In the genomic region with DNA sequence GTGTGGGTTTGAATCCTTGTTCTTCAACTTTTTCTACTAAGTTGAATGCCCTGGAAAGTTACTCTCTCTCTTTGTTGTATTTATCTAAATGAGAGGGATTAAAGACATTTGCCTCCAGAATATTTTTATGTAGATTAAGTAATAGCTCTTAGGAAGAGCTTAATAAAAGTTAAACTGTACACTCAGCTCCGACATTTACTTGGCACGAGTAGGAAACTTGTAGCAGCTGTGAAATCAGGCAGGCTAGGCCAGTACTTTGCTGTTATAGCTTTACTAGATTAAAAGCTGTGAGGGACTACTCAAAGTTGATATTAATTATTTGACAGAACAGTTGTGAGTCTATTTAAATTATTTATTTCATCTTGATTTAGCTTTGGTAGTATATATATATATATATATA, we compare ENCODE assay signal across 25 mouse cellular contexts. TPM values are rescaled to one million over a fixed set of nuclear protein-coding genes. Genes with fewer than 3 reads are reported as not detected.
DNase-seq lines count a peak whose midpoint lies in the region; ATAC-seq and TF ChIP-seq lines count a peak whose summit lies in the region.
"Had no signal": no experiment of that assay in that cellular context is flagged by ENCODE, and none has a peak within 500 bp of the region (broad histone marks: within the 10 kb centered on the region; RNA-seq: fewer than 3 reads in every experiment).

No protein-coding gene starts in this region.

- no peak for TF ChIP-seq CTCF in kidney, adult 2 months (conservative IDR thresholded peaks at IDR 0.05; ENCODE audit: insufficient read depth, insufficient read length, low read depth, low read length)

- peak overlapping the region; percentile 29; the same call in 1 of the 2 replicates for H3K27ac ChIP-seq in heart, embryonic 16.5 days (ENCODE audit: low read length)
- H3K27ac ChIP-seq in kidney, adult 2 months (ENCODE audit: insufficient read depth, low read depth, low read length) = no peak overlapping the region
- H3K27ac ChIP-seq in lung, embryonic 15.5 days = peak overlapping the region; percentile 59; the same call in 1 of the 2 replicates
- H3K27ac ChIP-seq: embryonic facial prominence, embryonic 10.5 days; forebrain, embryonic 13.5 days; gastrocnemius, adult 2 months; hindbrain, embryonic 12.5 days had no signal

- intact Hi-C loops in heart, postnatal 25 days (cut with DNase I) = no loop called here

- H3K4me3 ChIP-seq in heart, embryonic 16.5 days (ENCODE audit: low read length) = no peak overlapping the region
- H3K4me3 ChIP-seq in kidney, adult 2 months (ENCODE audit: insufficient read depth, low read depth, low read length) = no peak overlapping the region
- no peak overlapping the region for H3K4me3 ChIP-seq in lung, embryonic 15.5 days
- H3K4me3 ChIP-seq: embryonic facial prominence, embryonic 10.5 days; forebrain, embryonic 13.5 days; gastrocnemius, adult 2 months; hindbrain, embryonic 12.5 days had no signal

- H3K4me2 ChIP-seq in heart, embryonic 16.5 days (ENCODE audit: low read depth, low read length) = no peak overlapping the region
- H3K4me2 ChIP-seq in lung, embryonic 15.5 days = no peak overlapping the region
- H3K4me2 ChIP-seq: forebrain, embryonic 13.5 days; hindbrain, embryonic 12.5 days had no signal

- no peaks in the 10 kb centered on the region for H3K27me3 ChIP-seq in heart, embryonic 16.5 days (ENCODE audit: control insufficient read depth, insufficient read depth, low read length)
- H3K27me3 ChIP-seq in kidney, adult 2 months (replicated peaks; ENCODE audit: control insufficient read depth, insufficient read depth, low read length) = no peaks in the 10 kb centered on the region
- no peaks in the 10 kb centered on the region for H3K27me3 ChIP-seq in lung, embryonic 15.5 days
- H3K27me3 ChIP-seq: forebrain, embryonic 13.5 days; hindbrain, embryonic 12.5 days had no signal

- no peak for ATAC-seq in heart, embryonic 16.5 days (replicated peaks; ENCODE audit: extremely low read depth, insufficient read depth, low FRiP score)
- peak; percentile 53; the same call in 1 of the 2 replicates for ATAC-seq in lung, embryonic 15.5 days (ENCODE audit: borderline replicate concordance, extremely low read depth, low FRiP score, low TSS enrichment)
- ATAC-seq: CD4-positive, CD25-positive, alpha-beta regulatory T cell, adult 4 months; forebrain, embryonic 13.5 days; forebrain, postnatal 0 days had no signal

- TF ChIP-seq POLR2A in kidney, adult 2 months (IDR thresholded peaks at IDR 0.05; ENCODE audit: low read depth, low read length) = no peak

- H3K9ac ChIP-seq in heart, embryonic 16.5 days (ENCODE audit: low read length) = no peak overlapping the region
- H3K9ac ChIP-seq in lung, embryonic 15.5 days = no peak overlapping the region
- H3K9ac ChIP-seq: forebrain, embryonic 13.5 days; forebrain, postnatal 0 days; hindbrain, embryonic 12.5 days had no signal

- no peak for DNase-seq in heart, postnatal 25 days (ENCODE audit: low spot score)
- DNase-seq in kidney, postnatal 10 days = peak; percentile 44
- DNase-seq in kidney, adult 2 months = no peak
- no peak for DNase-seq in lung, postnatal 36 days
- peak; percentile 28 for DNase-seq in urinary bladder, postnatal 14 days (ENCODE audit: low spot score)
- DNase-seq in urinary bladder, postnatal 4 days (ENCODE audit: low spot score in 2 of 2) = no peak
- DNase-seq: adrenal gland, adult 8-10 months; adrenal gland, postnatal 36 days; B cell, adult 2 months; cerebellum, adult 2 months; cerebellum, postnatal 10 days; forebrain, postnatal 0 days; gastrocnemius, adult 2 months; gastrocnemius, postnatal 25 days; heart, postnatal 4 days had no signal

- 0 out of 2 replicates have a peak, but pooled peaks cover 3% of the 10 kb centered on the region for H3K9me3 ChIP-seq in heart, embryonic 16.5 days (replicated peaks; ENCODE audit: control insufficient read depth, low read length)
- no peaks in the 10 kb centered on the region for H3K9me3 ChIP-seq in lung, embryonic 15.5 days
- H3K9me3 ChIP-seq: embryonic facial prominence, embryonic 10.5 days; forebrain, embryonic 13.5 days; G1E; hindbrain, embryonic 12.5 days had no signal

- H3K36me3 ChIP-seq in heart, embryonic 16.5 days (ENCODE audit: control insufficient read depth, insufficient read depth) = no peaks in the 10 kb centered on the region
- no peaks in the 10 kb centered on the region for H3K36me3 ChIP-seq in kidney, adult 2 months (ENCODE audit: control insufficient read depth, insufficient read depth, low read length)
- H3K36me3 ChIP-seq in lung, embryonic 15.5 days = no peaks in the 10 kb centered on the region
- H3K36me3 ChIP-seq: embryonic facial prominence, embryonic 10.5 days; G1E; hindbrain, embryonic 12.5 days had no signal

- H3K4me1 ChIP-seq in heart, embryonic 16.5 days (ENCODE audit: control insufficient read depth, insufficient read depth, low read length) = no peaks in the 10 kb centered on the region
- no peaks in the 10 kb centered on the region for H3K4me1 ChIP-seq in kidney, adult 2 months (ENCODE audit: control insufficient read depth, insufficient read depth, low read length)
- H3K4me1 ChIP-seq in lung, embryonic 15.5 days = no peaks in the 10 kb centered on the region
- H3K4me1 ChIP-seq: embryonic facial prominence, embryonic 10.5 days; forebrain, embryonic 13.5 days; hindbrain, embryonic 12.5 days had no signal

- WGBS in heart, embryonic 16.5 days = 67% methylated on average over 2 of the region's 2 CpGs
- 86% methylated on average over 2 of the region's 2 CpGs for WGBS in kidney, adult 2 months
- 62% methylated on average over 2 of the region's 2 CpGs for WGBS in lung, embryonic 15.5 days

RNA-seq across cellular contexts. Expression of gene Fmo3, which starts 19.2 kb away (rescaled TPM):
- 0.11 TPM in 1 of 2 replicates, not detected in the other for polyA plus RNA-seq in heart, embryonic 16.5 days (2015; fragmentation: Nextera tagmentation; extraction: Ambion mirVana)
- not detected for total RNA-seq in heart, postnatal 25 days (2021)
- polyA plus RNA-seq in kidney, adult 2 months (2012; rRNA removed) = 0.18 and 0.19 TPM in 2 replicates
- polyA plus RNA-seq in lung, embryonic 15.5 days (2015; fragmentation: Nextera tagmentation; extraction: Ambion mirVana) = not detected in 2 replicates
- total RNA-seq: forebrain, postnatal 0 days; G1E; gastrocnemius, adult 2 months; gastrocnemius, postnatal 25 days; granulocyte monocyte progenitor cell, adult 5-6 weeks; heart, postnatal 4 days had no signal
- polyA plus RNA-seq: CD4-positive, CD25-positive, alpha-beta regulatory T cell, adult 4 months; cerebellum, adult 2 months; embryonic facial prominence, embryonic 10.5 days; embryonic facial prominence, embryonic 14.5 days; forebrain, embryonic 13.5 days; forebrain, postnatal 0 days; G1E; heart, embryonic 14.5 days; hindbrain, embryonic 12.5 days had no signal

Comparison
In these comparisons a context has a peak if more than half of its experiments do, and no peak if none do; other contexts are left out.
1. DNase-seq: peak in kidney, postnatal 10 days (single experiment) and urinary bladder, postnatal 14 days (single experiment); none in heart, postnatal 25 days (single experiment), kidney, adult 2 months (single experiment), lung, postnatal 36 days (single experiment) and urinary bladder, postnatal 4 days (0 of 2).